Mouse (Mus musculus) lung, embryonic 14.5 days (tissue): ENCODE results near the gene Gm498. TPM values are rescaled to one million over a fixed set of nuclear protein-coding genes. Genes with fewer than 3 reads are reported as not detected.

Experiments used
- ATAC-seq: fragments of 200-750 bp; cut with Nextera tagmentation; 2 replicates; pipeline ENCODE4 v1.8.0; 2017; ENCODE audit warnings: mild to moderate bottlenecking, moderate TSS enrichment, moderate library complexity; ENCODE audit not compliant: insufficient read depth
- DNase-seq: peaks from one replicate; pipeline ENCODE4 v3.0.0-alpha.2; 2015
- H3K27ac ChIP-seq: fragments of 300-500 bp; sonication (generic); 2 replicates; pipeline ENCODE4 v1.5.1; 2014; ENCODE audit warnings: low read depth, mild to moderate bottlenecking, moderate library complexity
- H3K27me3 ChIP-seq: fragments of 300-500 bp; sonication (generic); 2 replicates; pipeline ENCODE4 v1.6.1; 2014; ENCODE audit warnings: low read length, control low read depth; ENCODE audit not compliant: insufficient read depth
- H3K36me3 ChIP-seq: fragments of 300-500 bp; sonication (generic); 2 replicates; pipeline ENCODE4 v1.6.1; 2014; ENCODE audit warnings: control low read depth; ENCODE audit not compliant: insufficient read depth
- H3K4me1 ChIP-seq: fragments of 300-500 bp; sonication (generic); 2 replicates; pipeline ENCODE4 v1.6.1; 2014; ENCODE audit warnings: antibody characterized with exemption, control low read depth; ENCODE audit not compliant: insufficient read depth
- H3K4me2 ChIP-seq: fragments of 300-500 bp; sonication (generic); 2 replicates; pipeline ENCODE4 v1.6.1; 2014; ENCODE audit warnings: mild to moderate bottlenecking
- H3K4me3 ChIP-seq: fragments of 300-500 bp; sonication (generic); 2 replicates; pipeline ENCODE4 v1.5.1; 2014; ENCODE audit warnings: low read depth, low read length
- H3K9ac ChIP-seq: fragments of 300-500 bp; sonication (generic); 2 replicates; pipeline ENCODE4 v1.6.1; 2014
- H3K9me3 ChIP-seq: fragments of 300-500 bp; sonication (generic); 2 replicates; pipeline ENCODE4 v1.6.1; 2016; ENCODE audit warnings: low read depth, low read length, control low read depth
- CTCF ChIP-seq: IDR thresholded peaks from 2 replicates; pipeline ENCODE4 v1.5.1; 2016; ENCODE audit warnings: antibody characterized with exemption, low read depth
- WGBS: fragments of 180-500 bp; shearing (Covaris S2); extraction: QIAGEN DNeasy Blood & Tissue Kit; methylation state at CpG from one replicate; pipeline ENCODE4 v1.1.7; 2014; 5-methylcytosine and 5-hydroxymethylcytosine counted together
- microRNA-seq: library from miRNA; unstranded; fragments of <30 nt; microRNA quantifications from one replicate; pipeline ENCODE4, GENCODE M21; 2016; ENCODE audit warnings: borderline number of aligned reads
- polyA plus RNA-seq: library from polyadenylated mRNA; unstranded; fragments of >200 nt; fragmentation: Nextera tagmentation; extraction: Ambion mirVana; gene quantifications from 2 replicates; pipeline ENCODE4 v1.2.1, GENCODE M21; 2014

The Gm498 gene
- polyA plus RNA-seq, 1 experiment from 2014 or later = not detected

DNA sequence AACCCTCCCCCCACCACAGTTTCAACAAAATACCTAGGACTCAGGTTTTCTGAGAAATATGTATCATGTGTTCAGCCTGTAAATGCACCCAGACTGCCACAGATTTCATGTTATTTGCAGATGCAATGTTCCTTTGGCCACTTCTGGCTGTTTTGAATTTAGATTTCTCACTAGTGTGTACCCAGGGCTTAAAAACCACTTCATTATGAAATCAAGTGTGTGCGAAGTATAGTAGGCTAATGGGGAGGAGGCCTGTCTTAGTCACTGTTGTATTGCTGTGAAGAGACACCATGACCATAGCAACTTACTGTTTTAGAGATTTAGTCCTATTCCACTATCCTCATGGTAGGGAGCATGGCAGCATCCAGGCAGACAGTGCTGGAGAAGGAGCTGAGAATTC lies 63.3 kb downstream of the Gm498 start:
- Histone ChIP-seq H3K27ac (no peak overlapping the region), H3K4me1 (no peaks in the 10 kb centered on the region), H3K9me3 (no peaks in the 10 kb centered on the region), H3K4me3 (no peak overlapping the region), H3K9ac (no peak overlapping the region), H3K27me3 (no peaks in the 10 kb centered on the region), H3K36me3 (no peaks in the 10 kb centered on the region), H3K4me2 (no peak overlapping the region)
- DNase-seq (no peak), ATAC-seq (no peak)
- WGBS = 84% methylated on average over 1 of the region's 1 CpGs
- no peak for TF ChIP-seq CTCF

DNA sequence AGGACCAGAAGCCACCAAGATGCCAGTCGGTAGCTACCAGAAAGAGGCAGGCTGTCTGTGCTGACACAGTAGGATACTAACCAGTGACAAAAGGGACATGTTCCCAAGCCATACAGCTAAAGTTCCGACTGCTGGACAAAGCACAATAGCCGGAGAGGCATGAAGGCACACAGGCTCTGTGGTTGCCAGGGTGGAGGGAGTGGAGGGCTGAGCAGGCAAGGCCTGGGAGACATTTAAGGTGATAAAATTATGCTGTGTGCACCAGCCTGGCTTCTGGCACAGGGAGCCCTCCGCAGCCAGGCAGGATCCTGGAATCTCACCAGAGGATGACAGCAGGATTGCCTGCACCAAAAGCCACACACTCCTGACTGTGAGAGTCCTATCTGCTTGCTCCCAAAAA lies 72.0 kb downstream of the Gm498 start:
- Histone ChIP-seq H3K9me3 (no peaks in the 10 kb centered on the region), H3K9ac (no peak overlapping the region), H3K27me3 (no peaks in the 10 kb centered on the region), H3K4me3 (no peak overlapping the region), H3K27ac (no peak overlapping the region), H3K4me2 (no peak overlapping the region), H3K4me1 (no peaks in the 10 kb centered on the region), H3K36me3 (no peaks in the 10 kb centered on the region)
- DNase-seq (no peak), ATAC-seq (no peak)
- 71% methylated on average over 4 of the region's 4 CpGs for WGBS
- TF ChIP-seq CTCF = no peak

DNA sequence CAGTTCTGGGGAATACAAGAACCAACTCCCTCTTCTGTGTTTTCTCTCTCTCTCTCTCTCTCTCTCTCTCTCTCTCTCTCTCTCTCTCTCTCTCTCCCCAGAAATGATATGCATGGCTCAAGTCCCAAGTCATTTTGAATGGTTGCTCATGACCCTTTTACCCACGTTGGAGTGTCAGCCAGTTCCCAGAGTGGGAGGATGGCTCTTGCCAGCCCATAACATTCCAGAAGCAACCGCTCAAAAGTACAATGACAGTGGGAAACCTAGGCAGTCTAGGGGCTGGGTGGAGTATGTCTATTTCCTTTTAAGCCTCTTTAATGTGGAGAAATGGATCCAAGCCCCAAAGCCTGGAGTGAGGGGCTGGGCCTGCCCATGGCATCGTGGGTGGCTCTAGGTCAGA lies 72.8 kb downstream of the Gm498 start:
- TF ChIP-seq CTCF = no peak

DNA sequence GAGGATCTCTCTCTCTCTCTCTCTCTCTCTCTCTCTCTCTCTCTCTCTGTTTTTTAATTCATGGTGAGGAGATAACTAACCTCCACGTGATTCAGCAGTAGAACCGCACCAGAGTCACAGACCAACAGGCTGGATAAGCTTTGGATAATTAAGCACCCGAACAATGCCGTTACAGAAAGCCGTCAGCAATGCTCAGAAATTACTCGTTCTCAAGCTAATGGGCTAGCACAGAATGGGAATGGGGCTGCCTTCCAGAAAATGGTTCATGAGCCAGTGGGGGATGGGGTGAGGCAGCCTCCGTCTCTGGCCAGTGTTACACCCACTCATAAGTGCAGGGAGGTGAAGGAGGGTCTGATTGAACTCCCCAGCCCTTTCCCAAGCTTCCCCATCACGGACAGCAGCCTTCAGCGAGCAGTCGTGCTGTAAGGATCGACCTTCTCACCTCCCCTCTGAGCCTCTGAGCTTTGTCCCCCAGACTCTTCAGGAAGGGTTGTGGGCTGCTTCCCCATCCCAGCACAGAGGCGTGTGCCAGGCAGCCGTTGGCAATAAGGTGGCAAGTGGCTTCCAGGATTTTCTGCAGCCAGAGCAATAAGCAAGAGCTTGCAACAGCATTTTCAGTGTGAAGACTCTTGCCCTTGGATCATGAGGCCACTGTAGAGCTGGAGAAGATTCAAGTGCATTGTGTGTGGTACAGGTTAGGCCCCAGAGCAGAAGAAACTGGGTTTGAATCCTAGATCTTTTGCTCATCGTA lies 76.5 kb downstream of the Gm498 start:
- H3K36me3 ChIP-seq = no peaks in the 10 kb centered on the region
- H3K27me3 ChIP-seq = no peaks in the 10 kb centered on the region
- H3K4me3 ChIP-seq = no peak overlapping the region
- no peak for DNase-seq
- H3K4me2 ChIP-seq = no peak overlapping the region
- WGBS = 69% methylated on average over 14 of the region's 14 CpGs
- H3K27ac ChIP-seq = no peak overlapping the region
- no peak overlapping the region for H3K9ac ChIP-seq
- ATAC-seq = no peak
- H3K4me1 ChIP-seq = no peaks in the 10 kb centered on the region
- TF ChIP-seq CTCF = no peak
- no peaks in the 10 kb centered on the region for H3K9me3 ChIP-seq

More for the DNA sequence above, 72.8 kb downstream of the Gm498 start:
- 69% methylated on average over 3 of the region's 3 CpGs for WGBS
- Histone ChIP-seq H3K4me2 (no peak overlapping the region), H3K36me3 (no peaks in the 10 kb centered on the region), H3K4me1 (no peaks in the 10 kb centered on the region), H3K27me3 (no peaks in the 10 kb centered on the region), H3K27ac (no peak overlapping the region), H3K4me3 (no peak overlapping the region), H3K9ac (no peak overlapping the region), H3K9me3 (no peaks in the 10 kb centered on the region)
- ATAC-seq (no peak), DNase-seq (no peak)

DNA sequence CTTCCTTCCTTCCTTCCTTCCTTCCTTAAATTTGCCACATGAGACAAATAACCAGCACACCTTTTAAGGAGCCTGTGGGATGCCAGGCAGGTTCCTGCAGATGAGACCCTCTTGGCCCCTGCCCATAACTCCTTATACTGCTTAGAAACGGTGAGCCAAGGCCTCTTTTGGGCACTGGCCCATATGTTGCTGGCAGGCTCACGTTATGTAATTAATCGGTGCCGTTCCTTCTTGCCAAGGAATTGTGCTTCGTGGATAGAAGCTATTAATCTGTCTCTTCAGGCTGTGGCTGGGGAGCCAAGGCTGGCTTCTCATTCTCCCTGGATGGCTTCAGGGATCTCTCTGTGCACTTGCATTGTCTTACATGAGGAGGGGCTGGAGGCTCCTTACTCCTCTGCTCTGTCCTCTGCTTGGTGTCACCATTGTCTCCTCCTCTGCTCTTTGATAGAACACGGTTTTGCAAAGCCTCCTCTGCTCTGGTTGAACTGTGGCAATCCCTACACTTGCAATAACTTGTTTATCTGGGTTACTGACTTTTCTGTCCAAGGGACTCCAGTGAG lies 77.9 kb downstream of the Gm498 start:
- Histone ChIP-seq H3K4me2 (no peak overlapping the region), H3K36me3 (no peaks in the 10 kb centered on the region), H3K9me3 (no peaks in the 10 kb centered on the region), H3K27me3 (no peaks in the 10 kb centered on the region), H3K9ac (no peak overlapping the region), H3K4me1 (no peaks in the 10 kb centered on the region), H3K4me3 (no peak overlapping the region), H3K27ac (no peak overlapping the region)
- ATAC-seq (no peak), DNase-seq (peak; percentile 33)
- WGBS = 58% methylated on average over 6 of the region's 6 CpGs
- no peak for TF ChIP-seq CTCF

Small RNAs within 50 kb of the gene (microRNA-seq; reads per million reads assigned to microRNA genes)
- gene Mir6404 = not detected

Other genes starting within 250 kb of the Gm498 start
- gene Tnfrsf26, start 238.1 kb upstream of the Gm498 start, polyA plus RNA-seq = 0.11 and 0.24 TPM in 2 replicates
- gene Tnfrsf22, start 217.2 kb upstream of the Gm498 start, polyA plus RNA-seq = 9.3 and 13.6 TPM in 2 replicates
- gene Tnfrsf23, start 181.0 kb upstream of the Gm498 start, polyA plus RNA-seq = 0.95 and 1.1 TPM in 2 replicates
- 34.2 and 36.8 TPM in 2 replicates for gene Osbpl5, start 109.9 kb upstream of the Gm498 start, polyA plus RNA-seq
- not detected in 2 replicates for gene Mrgprg, start 99.8 kb upstream of the Gm498 start, polyA plus RNA-seq
- gene Mrgpre, start 82.3 kb upstream of the Gm498 start, polyA plus RNA-seq = 1.5 and 1.9 TPM in 2 replicates
- gene Nadsyn1, start 44.0 kb upstream of the Gm498 start, polyA plus RNA-seq = 6.7 and 9.5 TPM in 2 replicates
- gene Dhcr7, start 43.7 kb upstream of the Gm498 start, polyA plus RNA-seq = 44.2 and 45.3 TPM in 2 replicates
- gene Shank2, start 135.1 kb downstream of the Gm498 start, polyA plus RNA-seq = 2.1 and 2.2 TPM in 2 replicates